Mouse (Mus musculus): ENCODE results near the gene Sorcs2.

DNA sequence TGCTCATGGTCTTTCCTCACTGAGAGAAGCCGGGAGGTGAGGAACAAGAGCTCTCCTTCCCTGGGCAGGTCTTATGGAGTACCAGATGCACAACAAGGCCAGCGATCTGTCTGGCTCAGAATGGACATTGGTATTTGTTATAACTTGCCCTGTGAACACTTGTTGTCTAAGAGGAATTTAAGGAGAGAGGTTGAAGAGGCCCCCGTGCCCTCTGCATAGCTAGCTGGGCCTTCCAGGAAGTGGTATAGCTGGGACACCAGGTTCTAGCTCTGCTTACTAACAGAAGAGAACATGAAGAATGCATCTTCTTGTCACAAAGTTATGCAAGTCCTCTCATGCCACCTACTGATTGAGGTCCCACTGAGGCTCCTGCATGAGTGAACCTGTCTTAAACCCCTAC, 149.9 kb downstream of the Sorcs2 start:
- TF ChIP-seq CTCF (conservative IDR thresholded peaks at IDR 0.05; ENCODE audit: low read length) (no peak), NANOG (IDR thresholded peaks at IDR 0.05; ENCODE audit: borderline replicate concordance, low read length) (no peak)
